Mouse (Mus musculus) lung, postnatal 0 days (tissue): Measurements from ENCODE around the gene Gm43191. TPM values are rescaled to one million over a fixed set of nuclear protein-coding genes. Genes with fewer than 3 reads are reported as not detected.

Source experiments
- ATAC-seq: fragments of 200-750 bp; cut with Nextera tagmentation; 2 replicates; pipeline ENCODE4 v1.8.0; 2017; ENCODE audit warnings: moderate library complexity
- DNase-seq: peaks from one replicate; pipeline ENCODE4 v3.0.0-alpha.2; 2016; ENCODE audit warnings: low spot score
- H3K27ac ChIP-seq: fragments of 300-500 bp; sonication (generic); 2 replicates; pipeline ENCODE4 v1.5.1; 2014; ENCODE audit warnings: antibody characterized with exemption, mild to moderate bottlenecking, low read length, mixed read lengths
- H3K27me3 ChIP-seq: fragments of 300-500 bp; sonication (generic); replicated peaks from 2 replicates; pipeline ENCODE4 v1.6.1; 2014; ENCODE audit warnings: low read length, mixed read lengths; ENCODE audit not compliant: insufficient read depth
- H3K36me3 ChIP-seq: fragments of 300-500 bp; sonication (generic); 2 replicates; pipeline ENCODE4 v1.6.1; 2014; ENCODE audit warnings: low read length, mixed read lengths; ENCODE audit not compliant: insufficient read depth
- H3K4me1 ChIP-seq: fragments of 300-500 bp; sonication (generic); 2 replicates; pipeline ENCODE4 v1.6.1; 2014; ENCODE audit warnings: antibody characterized with exemption, low read depth, low read length, mixed read lengths; ENCODE audit not compliant: insufficient read depth
- H3K4me2 ChIP-seq: fragments of 300-500 bp; sonication (generic); replicated peaks from 2 replicates; pipeline ENCODE4 v1.6.1; 2014; ENCODE audit warnings: low read depth, mild to moderate bottlenecking, low read length, moderate library complexity, mixed read lengths
- H3K4me3 ChIP-seq: fragments of 300-500 bp; sonication (generic); 2 replicates; pipeline ENCODE4 v1.5.1; 2014; ENCODE audit warnings: low read depth, low read length
- H3K9ac ChIP-seq: fragments of 300-500 bp; sonication (generic); replicated peaks from 2 replicates; pipeline ENCODE4 v1.6.1; 2014; ENCODE audit warnings: low read depth, mild to moderate bottlenecking
- H3K9me3 ChIP-seq: fragments of 300-500 bp; sonication (generic); 2 replicates; pipeline ENCODE4 v1.6.1; 2016; ENCODE audit warnings: low read length, mixed read lengths
- CTCF ChIP-seq: IDR thresholded peaks from 2 replicates; pipeline ENCODE4 v1.5.1; 2016; ENCODE audit warnings: antibody characterized with exemption, mild to moderate bottlenecking
- EP300 ChIP-seq: IDR thresholded peaks from 2 replicates; pipeline ENCODE4 v1.6.1; 2016; ENCODE audit warnings: antibody characterized with exemption, mild to moderate bottlenecking, control low read depth
- WGBS: fragments of 180-500 bp; shearing (Covaris S2); extraction: QIAGEN DNeasy Blood & Tissue Kit; methylation state at CpG from one replicate; pipeline ENCODE4 v1.1.7; 2014; 5-methylcytosine and 5-hydroxymethylcytosine counted together
- polyA plus RNA-seq: library from polyadenylated mRNA; unstranded; fragments of >200 nt; fragmentation: Nextera tagmentation; extraction: Ambion mirVana; gene quantifications from 2 replicates; pipeline ENCODE4 v1.2.1, GENCODE M21; 2015

Gm43191 gene
- polyA plus RNA-seq, 1 experiment from 2014 or later, result not detected

DNA sequence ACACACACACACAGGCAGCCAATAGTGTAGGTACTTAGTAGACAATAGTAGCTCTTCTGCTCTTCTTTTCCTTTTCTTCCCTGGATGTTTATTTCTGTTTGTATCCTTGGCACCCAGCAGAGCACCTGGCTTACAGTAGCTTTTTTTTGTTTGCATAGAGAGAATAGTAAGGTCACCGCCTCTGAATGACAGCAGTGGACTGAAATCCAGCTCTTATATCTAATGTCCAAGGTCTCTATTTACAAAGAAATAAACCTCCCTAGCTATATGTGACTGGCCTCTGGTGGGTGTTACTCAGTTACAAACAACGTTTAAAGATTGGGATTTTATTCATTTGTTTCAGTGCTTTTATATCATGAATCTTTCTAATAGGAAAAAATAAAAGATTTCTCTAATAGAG lies 81.4 kb downstream of the Gm43191 start:
- no peak for ATAC-seq
- DNase-seq, result no peak
- H3K9me3 ChIP-seq, result no peaks in the 10 kb centered on the region
- TF ChIP-seq EP300, result no peak
- no peak for TF ChIP-seq CTCF
- H3K4me3 ChIP-seq, result no peak overlapping the region
- H3K27ac ChIP-seq, result no peak overlapping the region
- H3K9ac ChIP-seq, result no peak overlapping the region
- H3K36me3 ChIP-seq, result no peaks in the 10 kb centered on the region
- H3K4me1 ChIP-seq, result no peaks in the 10 kb centered on the region
- H3K4me2 ChIP-seq, result no peak overlapping the region
- 84% methylated on average over 2 of the region's 2 CpGs for WGBS
- H3K27me3 ChIP-seq, result no peaks in the 10 kb centered on the region

DNA sequence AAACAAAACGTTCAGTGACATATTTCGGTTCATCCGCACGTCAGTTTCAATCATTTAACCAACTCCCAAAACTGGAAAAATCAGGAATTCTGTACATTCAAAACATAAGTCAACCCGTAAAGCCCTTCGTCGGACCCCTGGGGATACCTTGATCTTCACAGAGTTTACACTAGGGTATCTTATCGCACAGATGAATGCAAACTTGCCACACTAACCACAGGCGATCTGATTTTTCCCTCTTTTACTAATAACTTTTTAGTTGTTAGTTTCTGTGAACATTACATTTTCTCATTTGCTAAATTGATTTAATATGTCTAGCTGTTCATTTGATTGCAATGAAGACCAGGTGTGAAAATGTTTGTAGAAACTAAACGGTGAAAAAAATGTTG lies 85.5 kb downstream of the Gm43191 start:
- ATAC-seq, result no peak

DNA sequence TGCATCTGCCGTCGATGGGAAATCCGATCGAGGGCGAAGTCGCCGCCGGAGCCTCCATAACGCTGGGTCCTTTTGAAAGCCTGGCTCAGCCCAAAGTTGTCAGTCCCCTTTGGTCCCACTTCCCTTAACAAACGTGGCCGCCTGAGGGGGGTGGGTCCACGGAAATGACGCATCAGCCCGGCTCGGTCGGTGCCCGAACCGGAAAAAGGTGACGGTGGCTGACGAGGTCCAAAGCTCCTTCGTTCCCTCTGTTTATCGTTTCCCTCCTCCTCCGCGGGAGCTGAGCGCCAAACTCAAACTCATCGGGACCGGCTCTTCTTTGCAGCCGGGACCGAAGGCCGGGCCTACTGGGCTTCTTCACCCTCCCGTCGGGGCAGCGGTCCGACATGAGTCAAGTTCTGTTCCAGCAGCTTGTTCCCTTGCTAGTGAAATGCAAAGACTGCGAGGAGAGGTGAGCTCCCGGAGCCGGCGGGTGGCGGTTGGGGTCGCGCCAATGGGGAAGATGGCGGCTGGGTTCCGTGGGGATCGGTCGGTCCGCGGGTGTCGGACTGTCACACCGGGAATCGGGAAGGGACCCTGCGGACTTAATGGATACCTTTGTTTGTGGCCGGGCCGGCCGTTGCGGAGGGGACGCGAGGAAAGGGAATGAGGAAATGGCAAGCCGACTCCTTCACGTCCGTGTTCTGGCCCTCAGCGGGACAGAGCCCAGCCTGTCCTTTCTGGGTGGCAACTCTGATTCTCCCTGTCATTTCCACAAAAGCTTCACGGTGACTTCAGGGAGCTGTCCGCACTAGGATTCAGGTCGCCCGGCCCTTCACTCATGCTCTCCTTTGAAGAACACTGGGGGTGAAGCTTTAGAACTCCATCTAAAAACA lies 86.1 kb downstream of the Gm43191 start, which contains the start of gene Sass6:
TSS of gene Sass6 (plus strand) at position 255 of the 875 bp plus-strand sequence.
- H3K4me3 ChIP-seq, result peak within 1 kb of the TSS; percentile 84
- no peaks in the 10 kb centered on the region for H3K9me3 ChIP-seq
- H3K36me3 ChIP-seq, result peaks cover 10% of the 10 kb centered on the region; the same call in 1 of the 2 replicates
- peak within 1 kb of the TSS; percentile 70 for H3K9ac ChIP-seq
- WGBS, result under 1% methylated on average over 65 of the region's 65 CpGs
- peak within 1 kb of the TSS; percentile 79 for H3K27ac ChIP-seq
- H3K27me3 ChIP-seq, result no peaks in the 10 kb centered on the region
- DNase-seq, result peak; percentile 98
- ATAC-seq, result peak; percentile 98
- H3K4me2 ChIP-seq, result peak within 1 kb of the TSS; percentile 74
- H3K4me1 ChIP-seq, result no peaks in the 10 kb centered on the region
- no peak for TF ChIP-seq CTCF
- TF ChIP-seq EP300, result no peak

More for the DNA sequence above, 85.5 kb downstream of the Gm43191 start:
- 5% methylated on average over 10 of the region's 10 CpGs for WGBS
- H3K4me3 ChIP-seq, result peak overlapping the region; percentile 84
- peak overlapping the region; percentile 70 for H3K9ac ChIP-seq
- H3K27ac ChIP-seq, result no peak overlapping the region
- H3K36me3 ChIP-seq, result peaks cover 5% of the 10 kb centered on the region; the same call in 1 of the 2 replicates
- peak overlapping the region; percentile 74 for H3K4me2 ChIP-seq
- DNase-seq, result no peak
- H3K4me1 ChIP-seq, result no peaks in the 10 kb centered on the region
- no peaks in the 10 kb centered on the region for H3K9me3 ChIP-seq
- TF ChIP-seq CTCF (no peak), EP300 (no peak)
- H3K27me3 ChIP-seq, result no peaks in the 10 kb centered on the region

DNA sequence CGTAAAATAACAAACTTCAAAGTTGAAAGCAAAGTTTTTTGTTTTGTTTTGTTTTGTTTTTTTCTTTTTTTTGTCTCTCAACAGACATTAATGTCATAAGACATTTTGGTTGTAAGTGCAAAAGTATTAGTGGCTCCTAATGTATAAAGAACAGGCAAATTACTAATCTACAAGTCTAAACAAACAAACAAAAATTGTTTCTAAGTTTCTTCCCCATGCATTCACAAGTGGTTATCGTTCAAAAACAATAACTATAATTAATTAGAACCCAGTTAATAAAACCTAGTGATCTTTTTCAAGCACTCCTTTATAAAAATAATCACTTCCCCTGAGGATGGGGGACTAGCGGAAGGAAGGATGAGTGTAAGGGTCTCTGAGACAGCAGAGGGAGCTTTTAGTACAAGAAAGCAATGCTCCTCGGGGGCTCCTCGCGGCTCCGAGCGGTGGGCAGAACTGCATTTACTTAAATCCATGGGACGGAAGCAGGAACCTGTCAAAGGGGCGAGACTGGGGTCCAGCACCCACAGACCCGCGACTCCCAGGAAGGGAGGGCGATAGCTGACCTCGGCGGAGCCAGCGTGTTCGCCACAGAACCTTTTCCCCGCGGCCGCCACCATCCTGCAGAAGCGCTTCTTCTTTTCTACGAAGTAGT lies 86.9 kb downstream of the Gm43191 start:
- Histone ChIP-seq H3K27me3 (no peaks in the 10 kb centered on the region), H3K9ac (peak overlapping the region; percentile 65), H3K27ac (peak overlapping the region; percentile 79), H3K9me3 (no peaks in the 10 kb centered on the region), H3K4me1 (no peaks in the 10 kb centered on the region), H3K36me3 (peaks cover 17% of the 10 kb centered on the region; the same call in 1 of the 2 replicates), H3K4me3 (peak overlapping the region; percentile 84), H3K4me2 (peak overlapping the region; percentile 74)
- DNase-seq (peak; percentile 53), ATAC-seq (peak; percentile 57)
- WGBS, result 1% methylated on average over 22 of the region's 22 CpGs
- TF ChIP-seq EP300, result no peak
- peak; percentile 31; the same call in 1 of the 2 replicates for TF ChIP-seq CTCF

Other genes starting within 250 kb of the Gm43191 start
- 42.9 and 45.4 TPM in 2 replicates for gene Rtca, start 173.1 kb downstream of the Gm43191 start, polyA plus RNA-seq
- gene Dbt, start 168.2 kb downstream of the Gm43191 start, polyA plus RNA-seq, result 6.1 and 8.4 TPM in 2 replicates
- 0.42 and 0.61 TPM in 2 replicates for gene Lrrc39, start 118.3 kb downstream of the Gm43191 start, polyA plus RNA-seq
- gene Sass6, start 86.3 kb downstream of the Gm43191 start, polyA plus RNA-seq, result 3.7 and 4.2 TPM in 2 replicates
- gene Trmt13, start 66.7 kb downstream of the Gm43191 start, polyA plus RNA-seq, result 15.0 and 17.0 TPM in 2 replicates
- 70.4 and 73.4 TPM in 2 replicates for gene Mfsd14a, start 18.6 kb downstream of the Gm43191 start, polyA plus RNA-seq
- 10.0 TPM in 2 replicates for gene Slc35a3, start 31.6 kb upstream of the Gm43191 start, polyA plus RNA-seq
- gene Agl, start 126.9 kb upstream of the Gm43191 start, polyA plus RNA-seq, result 6.3 and 6.5 TPM in 2 replicates
- gene Frrs1, start 178.2 kb upstream of the Gm43191 start, polyA plus RNA-seq, result 5.6 and 6.0 TPM in 2 replicates